Mouse (Mus musculus): ENCODE data around the gene Nipal4. TPM values are rescaled to one million over a fixed set of nuclear protein-coding genes. Genes with fewer than 3 reads are reported as not detected.

Nipal4 gene
- 3.7 TPM in 2 replicates for polyA plus RNA-seq (2015; fragmentation: Nextera tagmentation; extraction: Ambion mirVana)

- Histone ChIP-seq H3K9ac (ENCODE audit: low read depth, low read length) (peak within 1 kb of the TSS; percentile 76), H3K4me3 (ENCODE audit: low read length) (peak within 1 kb of the TSS; percentile 62), H3K27ac (ENCODE audit: low read length) (no peak within 1 kb of the TSS), H3K9me3 (ENCODE audit: control insufficient read depth, low read length) (no peaks in the 10 kb centered on the region), H3K4me2 (ENCODE audit: low read depth, low read length) (peak within 1 kb of the TSS; percentile 94), H3K4me1 (ENCODE audit: control insufficient read depth, insufficient read depth, low read length) (no peaks in the 10 kb centered on the region), H3K27me3 (replicated peaks; ENCODE audit: control insufficient read depth, insufficient read depth, low read length) (no peaks in the 10 kb centered on the region), H3K36me3 (ENCODE audit: control insufficient read depth, insufficient read depth, low read length) (no peaks in the 10 kb centered on the region)
- peak; percentile 82 for ATAC-seq
- 1% methylated on average over 40 of the region's 40 CpGs for WGBS
Observed at GRCm38 (mm10) chr11:46165866-46166585, at the start of gene Nipal4. TSS of gene Nipal4 (minus strand) at chr11:46166508.

- Histone ChIP-seq H3K4me3 (ENCODE audit: low read length) (no peak overlapping the region), H3K27me3 (replicated peaks; ENCODE audit: control insufficient read depth, insufficient read depth, low read length) (no peaks in the 10 kb centered on the region), H3K9ac (ENCODE audit: low read depth, low read length) (peak overlapping the region; percentile 66), H3K9me3 (ENCODE audit: control insufficient read depth, low read length) (no peaks in the 10 kb centered on the region), H3K36me3 (ENCODE audit: control insufficient read depth, insufficient read depth, low read length) (no peaks in the 10 kb centered on the region), H3K27ac (ENCODE audit: low read length) (peak overlapping the region; percentile 99), H3K4me2 (ENCODE audit: low read depth, low read length) (no peak overlapping the region), H3K4me1 (ENCODE audit: control insufficient read depth, insufficient read depth, low read length) (peaks cover 41% of the 10 kb centered on the region)
- ATAC-seq = peak; percentile 62
- WGBS = 10% methylated on average over 3 of the region's 3 CpGs
Observed at GRCm38 (mm10) chr11:46215354-46215753, 49.0 kb upstream of the Nipal4 start.

DNA sequence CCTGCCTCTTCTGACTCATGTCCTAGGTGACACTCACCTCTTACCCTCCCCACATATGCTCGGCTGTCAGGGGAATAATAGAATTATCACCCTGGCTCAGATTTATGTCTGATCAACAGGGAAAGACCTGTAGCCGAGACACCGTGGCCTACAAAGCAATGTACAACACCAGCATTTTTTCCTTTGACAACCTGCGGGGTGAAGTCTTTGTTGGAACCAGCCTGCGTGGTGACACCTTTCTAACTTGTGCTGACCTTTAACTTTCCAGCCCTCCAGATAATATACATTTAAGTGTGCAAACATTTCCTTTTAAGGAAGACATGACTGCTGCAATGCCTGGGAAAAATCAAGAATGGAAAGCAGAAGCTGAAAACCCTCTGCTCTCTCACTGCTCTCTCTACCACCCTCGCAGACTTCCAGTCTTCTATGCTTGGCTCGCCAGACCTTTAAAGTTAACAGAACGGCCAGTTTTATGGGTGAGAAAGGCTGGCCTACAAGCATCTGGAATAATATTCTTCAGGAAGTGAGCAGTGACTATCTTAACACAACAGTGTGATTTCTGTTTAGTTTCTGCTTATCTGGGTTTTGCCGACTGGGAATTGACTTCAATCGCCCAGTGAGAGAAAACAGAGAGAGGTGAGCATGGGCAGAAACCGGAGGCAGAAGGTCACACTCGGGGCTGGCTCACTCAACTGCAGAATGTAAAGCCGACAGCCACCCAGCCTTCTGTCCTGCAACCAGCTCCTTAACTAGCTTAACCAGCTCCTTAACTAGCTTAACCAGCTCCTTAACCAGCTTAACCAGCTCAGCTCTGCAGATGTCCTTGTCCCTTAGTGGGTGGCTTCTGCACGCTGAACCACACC lies 48.3 kb upstream of the Nipal4 start:
- H3K27ac ChIP-seq (ENCODE audit: low read length) = peak overlapping the region; percentile 99
- no peak overlapping the region for H3K4me3 ChIP-seq (ENCODE audit: low read length)
- H3K4me2 ChIP-seq (ENCODE audit: low read depth, low read length) = no peak overlapping the region
- no peaks in the 10 kb centered on the region for H3K27me3 ChIP-seq (replicated peaks; ENCODE audit: control insufficient read depth, insufficient read depth, low read length)
- H3K9me3 ChIP-seq (ENCODE audit: control insufficient read depth, low read length) = no peaks in the 10 kb centered on the region
- peak overlapping the region; percentile 66 for H3K9ac ChIP-seq (ENCODE audit: low read depth, low read length)
- no peaks in the 10 kb centered on the region for H3K36me3 ChIP-seq (ENCODE audit: control insufficient read depth, insufficient read depth, low read length)
- ATAC-seq = peak; percentile 21
- H3K4me1 ChIP-seq (ENCODE audit: control insufficient read depth, insufficient read depth, low read length) = peaks cover 41% of the 10 kb centered on the region
- 26% methylated on average over 14 of the region's 14 CpGs for WGBS

GRCm38 (mm10) chr11:46213844-46214243 lies 47.5 kb upstream of the Nipal4 start:
- Histone ChIP-seq H3K4me2 (ENCODE audit: low read depth, low read length) (no peak overlapping the region), H3K9ac (ENCODE audit: low read depth, low read length) (peak overlapping the region; percentile 66)
- ATAC-seq = peak; percentile 70

GRCm38 (mm10) chr11:46211858-46212257 lies 45.5 kb upstream of the Nipal4 start:
- peaks cover 41% of the 10 kb centered on the region for H3K4me1 ChIP-seq (ENCODE audit: control insufficient read depth, insufficient read depth, low read length)
- no peaks in the 10 kb centered on the region for H3K36me3 ChIP-seq (ENCODE audit: control insufficient read depth, insufficient read depth, low read length)
- H3K27me3 ChIP-seq (replicated peaks; ENCODE audit: control insufficient read depth, insufficient read depth, low read length) = no peaks in the 10 kb centered on the region
- H3K4me3 ChIP-seq (ENCODE audit: low read length) = no peak overlapping the region
- peak; percentile 63 for ATAC-seq
- peak overlapping the region; percentile 16; the same call in 1 of the 2 replicates for H3K9ac ChIP-seq (ENCODE audit: low read depth, low read length)
- WGBS = 22% methylated on average over 3 of the region's 3 CpGs
- peak overlapping the region; percentile 87 for H3K27ac ChIP-seq (ENCODE audit: low read length)
- H3K4me2 ChIP-seq (ENCODE audit: low read depth, low read length) = no peak overlapping the region
- no peaks in the 10 kb centered on the region for H3K9me3 ChIP-seq (ENCODE audit: control insufficient read depth, low read length)

More at GRCm38 (mm10) chr11:46213844-46214243, 47.5 kb upstream of the Nipal4 start:
- 36% methylated on average over 5 of the region's 5 CpGs for WGBS
- peak overlapping the region; percentile 99 for H3K27ac ChIP-seq (ENCODE audit: low read length)
- H3K36me3 ChIP-seq (ENCODE audit: control insufficient read depth, insufficient read depth, low read length) = no peaks in the 10 kb centered on the region
- H3K4me3 ChIP-seq (ENCODE audit: low read length) = no peak overlapping the region
- H3K4me1 ChIP-seq (ENCODE audit: control insufficient read depth, insufficient read depth, low read length) = peaks cover 41% of the 10 kb centered on the region
- H3K9me3 ChIP-seq (ENCODE audit: control insufficient read depth, low read length) = no peaks in the 10 kb centered on the region
- no peaks in the 10 kb centered on the region for H3K27me3 ChIP-seq (replicated peaks; ENCODE audit: control insufficient read depth, insufficient read depth, low read length)

DNA sequence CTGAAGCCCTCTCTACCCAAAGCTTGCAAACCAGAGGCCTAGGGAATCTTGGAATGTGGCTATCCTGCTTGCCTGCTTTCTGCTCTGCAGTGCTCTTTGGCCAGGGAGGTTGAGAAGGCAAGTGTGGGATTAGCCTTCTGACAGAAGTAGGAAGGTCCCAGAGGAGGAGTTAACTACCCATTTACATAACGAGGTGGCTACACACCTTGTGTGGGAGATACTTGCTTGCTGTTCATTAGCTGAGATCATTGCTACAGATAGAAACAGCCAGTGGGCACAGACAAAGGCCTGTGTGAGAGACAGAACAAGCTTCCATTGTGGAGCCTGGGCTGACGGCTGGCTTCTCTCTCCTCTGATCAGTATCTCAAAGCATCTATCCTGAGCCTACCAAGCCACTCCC lies 43.6 kb upstream of the Nipal4 start:
- no peak for ATAC-seq
- Histone ChIP-seq H3K4me2 (ENCODE audit: low read depth, low read length) (no peak overlapping the region), H3K36me3 (ENCODE audit: control insufficient read depth, insufficient read depth, low read length) (no peaks in the 10 kb centered on the region), H3K4me1 (ENCODE audit: control insufficient read depth, insufficient read depth, low read length) (peaks cover 46% of the 10 kb centered on the region), H3K27me3 (replicated peaks; ENCODE audit: control insufficient read depth, insufficient read depth, low read length) (no peaks in the 10 kb centered on the region), H3K4me3 (ENCODE audit: low read length) (no peak overlapping the region), H3K9me3 (ENCODE audit: control insufficient read depth, low read length) (no peaks in the 10 kb centered on the region), H3K27ac (ENCODE audit: low read length) (peak overlapping the region; percentile 34), H3K9ac (ENCODE audit: low read depth, low read length) (peak overlapping the region; percentile 21; the same call in 1 of the 2 replicates)
- WGBS = 54% methylated on average over 2 of the region's 2 CpGs

GRCm38 (mm10) chr11:46205639-46206409 lies 39.5 kb upstream of the Nipal4 start:
- WGBS = 40% methylated on average over 17 of the region's 17 CpGs
- Histone ChIP-seq H3K9me3 (ENCODE audit: control insufficient read depth, low read length) (no peaks in the 10 kb centered on the region), H3K27me3 (replicated peaks; ENCODE audit: control insufficient read depth, insufficient read depth, low read length) (no peaks in the 10 kb centered on the region), H3K27ac (ENCODE audit: low read length) (peak overlapping the region; percentile 82), H3K36me3 (ENCODE audit: control insufficient read depth, insufficient read depth, low read length) (no peaks in the 10 kb centered on the region), H3K4me3 (ENCODE audit: low read length) (no peak overlapping the region), H3K9ac (ENCODE audit: low read depth, low read length) (no peak overlapping the region), H3K4me2 (ENCODE audit: low read depth, low read length) (no peak overlapping the region), H3K4me1 (ENCODE audit: control insufficient read depth, insufficient read depth, low read length) (peaks cover 13% of the 10 kb centered on the region)
- peak; percentile 59 for ATAC-seq

GRCm38 (mm10) chr11:46204841-46205240 lies 38.5 kb upstream of the Nipal4 start:
- Histone ChIP-seq H3K9me3 (ENCODE audit: control insufficient read depth, low read length) (no peaks in the 10 kb centered on the region), H3K9ac (ENCODE audit: low read depth, low read length) (no peak overlapping the region), H3K27me3 (replicated peaks; ENCODE audit: control insufficient read depth, insufficient read depth, low read length) (no peaks in the 10 kb centered on the region), H3K4me2 (ENCODE audit: low read depth, low read length) (no peak overlapping the region), H3K4me1 (ENCODE audit: control insufficient read depth, insufficient read depth, low read length) (peaks cover 13% of the 10 kb centered on the region), H3K36me3 (ENCODE audit: control insufficient read depth, insufficient read depth, low read length) (no peaks in the 10 kb centered on the region), H3K27ac (ENCODE audit: low read length) (peak overlapping the region; percentile 82), H3K4me3 (ENCODE audit: low read length) (no peak overlapping the region)
- 88% methylated on average over 9 of the region's 9 CpGs for WGBS
- no peak for ATAC-seq

DNA sequence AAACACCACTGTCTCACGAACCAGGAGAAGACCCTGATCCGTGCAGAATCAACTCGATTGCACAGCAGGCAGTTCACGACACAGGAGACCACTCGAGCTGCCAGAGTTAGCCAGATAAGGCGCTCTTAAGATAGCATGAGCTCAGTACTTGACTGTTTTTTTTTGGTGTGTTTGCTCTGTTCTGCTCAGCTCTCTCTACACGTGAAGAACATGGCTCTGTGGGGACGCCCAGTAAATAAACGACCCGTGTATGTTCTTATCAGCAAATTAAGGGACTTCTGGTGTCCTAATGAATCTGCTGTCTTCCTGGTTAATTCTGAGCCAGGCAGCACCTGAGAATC lies 36.2 kb upstream of the Nipal4 start:
- no peak overlapping the region for H3K4me3 ChIP-seq (ENCODE audit: low read length)
- peaks cover 13% of the 10 kb centered on the region for H3K4me1 ChIP-seq (ENCODE audit: control insufficient read depth, insufficient read depth, low read length)
- WGBS = 35% methylated on average over 10 of the region's 10 CpGs
- H3K9ac ChIP-seq (ENCODE audit: low read depth, low read length) = no peak overlapping the region
- peak overlapping the region; percentile 3; the same call in 1 of the 2 replicates for H3K27ac ChIP-seq (ENCODE audit: low read length)
- H3K36me3 ChIP-seq (ENCODE audit: control insufficient read depth, insufficient read depth, low read length) = no peaks in the 10 kb centered on the region
- H3K9me3 ChIP-seq (ENCODE audit: control insufficient read depth, low read length) = no peaks in the 10 kb centered on the region
- H3K27me3 ChIP-seq (replicated peaks; ENCODE audit: control insufficient read depth, insufficient read depth, low read length) = no peaks in the 10 kb centered on the region
- no peak overlapping the region for H3K4me2 ChIP-seq (ENCODE audit: low read depth, low read length)
- ATAC-seq = no peak
